Mouse (Mus musculus) adrenal gland, adult 10 weeks (tissue): ENCODE data around the gene Pramef17. TPM values are rescaled to one million over a fixed set of nuclear protein-coding genes. Genes with fewer than 3 reads are reported as not detected.

Experiments used
- polyA plus RNA-seq: library from polyadenylated mRNA; stranded (reverse); fragments of 350-450 nt; fragmentation: Illumina TruSeq; extraction: RNeasy Lipid Tissue Mini Kit (QIAGEN cat#74804); gene quantifications from one replicate; pipeline ENCODE4 v1.2.3, GENCODE M21; 2014; ENCODE audit warnings: low read depth, low replicate concordance

Gene Pramef17
- not detected for polyA plus RNA-seq

DNA sequence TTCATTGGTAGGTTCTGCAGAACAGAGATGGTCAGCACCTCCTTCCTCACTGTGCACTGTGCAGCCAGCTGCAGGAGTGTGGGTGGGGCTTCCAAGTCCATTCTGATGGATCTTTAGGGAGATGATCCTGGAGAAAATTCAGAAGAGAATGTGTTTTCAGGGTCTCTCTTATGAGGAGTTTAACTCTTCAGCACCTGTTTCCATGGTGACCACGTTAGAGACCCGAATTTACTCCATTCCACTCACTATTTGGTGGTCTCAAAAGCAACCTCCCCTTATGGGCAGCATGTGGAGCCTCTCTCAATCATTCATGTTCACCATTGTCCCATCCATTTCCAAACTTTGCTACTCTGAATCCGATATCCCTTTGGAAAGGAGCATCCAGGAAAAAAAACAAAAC, at the start of gene Pramef17:
TSS of gene Pramef17 (minus strand) at position 101 of the 400 bp plus-strand sequence.

DNA sequence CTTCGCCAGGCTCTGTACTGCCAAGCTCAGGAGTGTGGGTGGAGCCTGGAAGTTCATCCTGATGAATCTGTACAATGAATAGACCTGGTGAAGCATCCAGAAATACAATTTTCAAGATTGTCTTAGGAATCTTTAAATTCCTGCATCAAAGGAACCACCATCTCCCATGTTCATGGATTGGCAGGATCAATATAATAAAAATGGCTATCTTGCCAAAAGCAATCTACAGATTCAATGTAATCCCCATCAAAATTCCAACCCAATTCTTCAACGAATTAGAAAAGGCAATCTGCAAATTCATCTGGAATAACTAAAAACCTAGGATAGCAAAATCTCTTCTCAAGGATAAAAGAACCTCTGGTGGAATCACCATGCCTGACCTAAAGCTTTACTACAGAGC, 27.3 kb downstream of the Pramef17 start, which contains the start of gene Gm13101:
TSS of gene Gm13101 (minus strand) at position 101 of the 400 bp plus-strand sequence.

DNA sequence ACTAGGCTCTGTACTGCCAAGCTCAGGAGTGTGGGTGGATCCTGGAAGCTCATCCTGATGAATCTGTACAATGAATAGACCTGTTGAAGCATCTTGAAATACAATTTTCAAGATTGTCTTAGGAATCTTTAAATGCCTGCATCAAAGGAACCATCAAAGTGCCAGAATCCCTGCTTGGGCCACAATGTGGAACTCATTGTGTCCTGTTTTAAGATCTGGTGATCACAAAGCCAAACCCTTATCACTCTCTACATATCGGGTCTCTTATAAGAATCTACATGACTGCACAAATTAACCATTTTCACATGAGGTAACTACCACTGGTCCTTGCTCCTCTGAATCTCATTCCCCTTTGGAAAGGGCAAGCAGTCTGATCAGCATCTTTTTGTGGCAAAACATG, 43.3 kb downstream of the Pramef17 start, which contains the start of gene Pramef25:
TSS of gene Pramef25 (minus strand) at position 101 of the 400 bp plus-strand sequence.

Other genes starting within 250 kb of the Pramef17 start
- not detected for gene Gm13023, start 205.0 kb downstream of the Pramef17 start, polyA plus RNA-seq
- not detected for gene Gm13084, start 178.3 kb downstream of the Pramef17 start, polyA plus RNA-seq
- gene Gm13103, start 147.9 kb downstream of the Pramef17 start, polyA plus RNA-seq, result not detected
- not detected for gene Pramef6, start 94.0 kb downstream of the Pramef17 start, polyA plus RNA-seq
- not detected for gene Pramef25, start 43.4 kb downstream of the Pramef17 start, polyA plus RNA-seq
- not detected for gene Gm13101, start 27.4 kb downstream of the Pramef17 start, polyA plus RNA-seq
- not detected for gene Pramel4, start 64.8 kb upstream of the Pramef17 start, polyA plus RNA-seq
- not detected for gene Gm13102, start 112.1 kb upstream of the Pramef17 start, polyA plus RNA-seq
- gene Oog3, start 168.3 kb upstream of the Pramef17 start, polyA plus RNA-seq, result not detected
- gene Oog2, start 196.3 kb upstream of the Pramef17 start, polyA plus RNA-seq, result not detected
- not detected for gene C87977, start 218.9 kb upstream of the Pramef17 start, polyA plus RNA-seq